Mouse (Mus musculus): Measurements from ENCODE around the gene Snrnp27.

GRCm38 (mm10) chr6:86665076-86665475 lies 19.2 kb downstream of the Snrnp27 start:
- TF ChIP-seq MAZ (IDR thresholded peaks at IDR 0.05; ENCODE audit: low read depth, low read length) (no peak), EP300 (IDR thresholded peaks at IDR 0.05; ENCODE audit: low read length) (no peak), ZMIZ1 (IDR thresholded peaks at IDR 0.05; ENCODE audit: low read depth, low read length) (no peak), JUND (conservative IDR thresholded peaks at IDR 0.05; ENCODE audit: low read depth, low read length) (no peak), CTCF (conservative IDR thresholded peaks at IDR 0.05 in 1 of 2, IDR thresholded peaks at IDR 0.05 in 1 of 2; ENCODE audit: low read depth in 2 of 2, low read length in 2 of 2) (no peak), UBTF (IDR thresholded peaks at IDR 0.05; ENCODE audit: low read depth, low read length) (no peak), USF1 (IDR thresholded peaks at IDR 0.05; ENCODE audit: low read depth, low read length) (no peak), POLR2A (IDR thresholded peaks at IDR 0.05; ENCODE audit: low read depth, low read length) (no peak), TCF12 (IDR thresholded peaks at IDR 0.05; ENCODE audit: low read depth, low read length) (no peak), HCFC1 (IDR thresholded peaks at IDR 0.05; ENCODE audit: low read depth, low read length) (no peak)
